Mouse (Mus musculus) heart, embryonic 13.5 days (tissue): ENCODE measurements around the gene Galnt12. TPM values are rescaled to one million over a fixed set of nuclear protein-coding genes. Genes with fewer than 3 reads are reported as not detected.

ENCODE experiments used
- ATAC-seq: fragments of 200-750 bp; cut with Nextera tagmentation; 2 replicates; pipeline ENCODE4 v1.8.0; 2017; ENCODE audit warnings: moderate TSS enrichment; ENCODE audit not compliant: insufficient number of reproducible peaks, low FRiP score, low TSS enrichment; ENCODE audit errors: extremely low read depth
- H3K27ac ChIP-seq: fragments of 300-500 bp; sonication (generic); replicated peaks from 2 replicates; pipeline ENCODE4 v1.5.1; 2015; ENCODE audit warnings: moderate library complexity, mild to moderate bottlenecking, inconsistent platforms
- H3K27me3 ChIP-seq: fragments of 300-500 bp; sonication (generic); replicated peaks from 2 replicates; pipeline ENCODE4 v1.6.1; 2015; ENCODE audit warnings: mild to moderate bottlenecking, inconsistent platforms
- H3K36me3 ChIP-seq: fragments of 300-500 bp; sonication (generic); 2 replicates; pipeline ENCODE4 v1.6.1; 2015; ENCODE audit warnings: mild to moderate bottlenecking, inconsistent platforms
- H3K4me1 ChIP-seq: fragments of 300-500 bp; sonication (generic); 2 replicates; pipeline ENCODE4 v1.6.1; 2015; ENCODE audit warnings: inconsistent platforms
- H3K4me2 ChIP-seq: fragments of 300-500 bp; sonication (generic); 2 replicates; pipeline ENCODE4 v1.6.1; 2015; ENCODE audit warnings: inconsistent platforms, mild to moderate bottlenecking, moderate library complexity
- H3K4me3 ChIP-seq: fragments of 300-500 bp; sonication (generic); 2 replicates; pipeline ENCODE4 v1.5.1; 2015; ENCODE audit warnings: moderate library complexity, mild to moderate bottlenecking, inconsistent platforms
- H3K9ac ChIP-seq: fragments of 300-500 bp; sonication (generic); 2 replicates; pipeline ENCODE4 v1.6.1; 2015; ENCODE audit warnings: inconsistent platforms, mild to moderate bottlenecking, moderate library complexity
- H3K9me3 ChIP-seq: fragments of 300-500 bp; sonication (generic); 2 replicates; pipeline ENCODE4 v1.6.1; 2016; ENCODE audit warnings: inconsistent platforms
- WGBS: fragments of 180-500 bp; shearing (Covaris S2); methylation state at CpG from one replicate; pipeline ENCODE4 v1.1.7; 2015; ENCODE audit warnings: mixed read lengths; 5-methylcytosine and 5-hydroxymethylcytosine counted together
- polyA plus RNA-seq: library from polyadenylated mRNA; unstranded; fragments of >200 nt; fragmentation: Nextera tagmentation; extraction: Ambion mirVana; gene quantifications from 2 replicates; pipeline ENCODE4 v1.2.1, GENCODE M21; 2015

The Galnt12 gene
- polyA plus RNA-seq, 1 experiment from 2014 or later: 1.4 TPM

DNA sequence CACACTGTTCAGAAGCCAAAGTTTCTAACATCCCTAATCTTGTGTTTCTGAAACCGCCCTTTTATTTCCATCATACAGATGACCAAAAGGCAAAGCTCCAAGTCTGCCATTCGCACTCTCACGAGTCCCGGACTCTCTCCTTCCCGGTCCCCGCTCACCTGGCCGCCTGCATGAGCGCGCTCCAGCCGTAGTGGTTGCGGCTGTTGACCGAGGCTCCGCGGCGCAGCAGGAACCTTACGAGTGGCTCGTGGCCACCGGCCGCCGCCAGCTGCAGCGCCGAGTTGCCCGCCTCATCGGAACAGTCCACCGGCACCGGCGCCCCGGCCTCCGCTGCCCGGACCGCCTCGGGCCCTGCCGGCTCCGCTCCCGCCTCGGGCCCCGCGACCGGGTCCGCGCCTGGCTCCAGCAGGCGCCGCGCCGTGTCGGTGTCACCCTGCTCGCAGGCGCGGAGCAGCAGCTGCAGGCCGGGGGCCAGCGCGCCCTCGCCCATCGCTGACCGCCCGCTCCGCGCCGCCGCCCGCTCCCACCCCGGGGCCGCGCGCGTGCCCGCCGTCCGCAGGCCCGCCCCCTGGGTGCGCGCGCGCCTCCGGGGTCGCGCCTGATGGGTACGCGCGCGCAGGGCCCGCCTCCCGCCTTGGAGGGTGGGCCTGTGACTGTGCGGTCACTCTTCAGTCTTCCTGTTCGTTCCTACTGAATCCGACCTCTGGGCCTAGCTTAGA, 34.8 kb upstream of the Galnt12 start, which contains the start of gene Anks6:
Gene Anks6 (minus strand): TSS at position 637 of the 719 bp plus-strand sequence.
- peak within 1 kb of the TSS; percentile 87 for H3K4me2 ChIP-seq
- H3K27me3 ChIP-seq: peaks cover 33% of the 10 kb centered on the region
- H3K9ac ChIP-seq: peak within 1 kb of the TSS; percentile 90
- no peaks in the 10 kb centered on the region for H3K36me3 ChIP-seq
- peak within 1 kb of the TSS; percentile 81 for H3K4me3 ChIP-seq
- H3K27ac ChIP-seq: peak within 1 kb of the TSS; percentile 61
- peaks cover 13% of the 10 kb centered on the region for H3K4me1 ChIP-seq
- 1% methylated on average over 71 of the region's 86 CpGs for WGBS
- peak; percentile 72 for ATAC-seq
- no peaks in the 10 kb centered on the region for H3K9me3 ChIP-seq

DNA sequence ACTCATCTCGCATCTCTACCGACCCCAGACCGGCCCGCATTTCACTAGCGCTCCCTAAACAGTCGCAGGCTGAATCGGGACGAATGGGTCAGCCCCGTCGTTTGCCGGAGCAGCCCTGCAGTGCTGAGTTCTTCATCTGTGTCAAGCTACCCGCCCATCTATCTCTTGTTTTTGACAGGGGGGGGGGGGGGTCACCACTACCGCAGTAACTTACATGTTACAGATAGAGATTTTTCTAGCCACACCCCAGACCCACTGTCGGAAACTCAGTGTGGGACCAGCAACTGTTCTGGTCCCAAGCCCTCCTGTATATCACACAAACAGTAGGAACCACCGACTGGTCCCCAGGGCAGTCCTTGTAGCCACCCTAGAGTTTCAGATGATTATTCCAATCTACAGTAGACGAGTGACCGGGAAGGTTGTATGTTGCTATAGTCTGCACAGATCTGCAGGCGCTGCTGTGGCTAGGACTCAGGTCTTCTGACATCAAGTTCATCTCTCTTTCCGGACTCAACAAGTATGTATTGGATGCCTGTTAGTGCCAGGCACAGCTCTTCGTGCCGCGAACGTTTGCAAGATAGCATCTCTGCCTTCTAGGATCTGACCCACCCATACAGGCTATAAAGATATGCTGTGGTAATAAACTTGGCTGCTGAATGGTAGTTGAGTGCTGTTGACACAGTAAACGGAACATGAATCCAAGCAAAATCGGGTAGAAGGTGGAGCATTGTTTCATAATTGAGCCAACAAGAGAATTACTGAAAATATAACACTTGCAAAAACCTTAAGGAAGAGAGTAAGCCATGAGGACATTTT, 34.0 kb upstream of the Galnt12 start:
- peak overlapping the region; percentile 90 for H3K9ac ChIP-seq
- peak overlapping the region; percentile 41; the same call in 1 of the 2 replicates for H3K27ac ChIP-seq
- ATAC-seq: no peak
- 29% methylated on average over 25 of the region's 25 CpGs for WGBS
- peaks cover 25% of the 10 kb centered on the region for H3K27me3 ChIP-seq
- H3K9me3 ChIP-seq: no peaks in the 10 kb centered on the region
- peak overlapping the region; percentile 81 for H3K4me3 ChIP-seq
- H3K4me1 ChIP-seq: peaks cover 12% of the 10 kb centered on the region
- H3K36me3 ChIP-seq: no peaks in the 10 kb centered on the region
- peak overlapping the region; percentile 87 for H3K4me2 ChIP-seq

DNA sequence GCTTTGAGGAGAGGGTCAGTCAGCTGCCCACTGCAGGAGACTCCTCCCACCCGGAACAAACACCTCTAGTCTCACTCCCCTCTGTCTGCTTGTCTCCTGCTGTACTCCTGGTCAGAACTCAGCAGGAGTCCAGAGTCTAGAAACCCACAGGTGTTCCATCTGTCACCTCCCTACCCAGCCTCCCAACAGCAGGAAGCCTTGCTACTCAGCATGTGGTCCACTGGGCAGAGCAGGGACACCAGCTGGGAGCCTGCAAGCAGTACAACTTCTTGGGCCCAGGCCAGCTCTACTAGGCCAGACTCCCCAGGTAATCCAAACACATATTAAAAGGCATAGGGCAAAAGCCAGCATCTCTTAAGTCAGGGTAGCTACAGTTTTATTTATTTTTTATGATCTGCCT, 30.8 kb upstream of the Galnt12 start:
- Histone ChIP-seq H3K9ac (no peak overlapping the region), H3K4me1 (peaks cover 12% of the 10 kb centered on the region), H3K4me3 (no peak overlapping the region), H3K27ac (no peak overlapping the region), H3K4me2 (no peak overlapping the region), H3K36me3 (no peaks in the 10 kb centered on the region), H3K9me3 (no peaks in the 10 kb centered on the region), H3K27me3 (peaks cover 14% of the 10 kb centered on the region; the same call in 1 of the 2 replicates)
- 12% methylated on average over 1 of the region's 1 CpGs for WGBS
- no peak for ATAC-seq

DNA sequence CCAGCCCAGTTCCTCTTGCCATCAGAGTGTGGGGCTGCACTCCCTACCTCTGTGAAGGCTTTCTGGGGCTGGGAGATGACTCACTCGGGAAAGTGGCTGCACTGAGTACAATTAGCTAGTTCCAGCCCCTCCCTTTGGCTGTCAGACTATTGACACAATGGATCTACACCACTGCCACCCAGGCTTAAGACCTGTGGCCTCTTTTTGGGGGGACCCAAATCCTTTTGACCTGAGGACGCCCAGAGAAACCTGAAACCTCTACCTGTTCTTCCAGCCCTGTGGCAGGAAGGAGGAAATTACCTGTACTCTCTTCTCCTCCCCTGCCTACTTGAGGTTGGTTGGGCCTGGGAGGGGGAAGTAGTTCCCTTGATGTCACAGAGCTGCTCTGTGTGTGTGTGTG, 16.7 kb upstream of the Galnt12 start:
- ATAC-seq: no peak

DNA sequence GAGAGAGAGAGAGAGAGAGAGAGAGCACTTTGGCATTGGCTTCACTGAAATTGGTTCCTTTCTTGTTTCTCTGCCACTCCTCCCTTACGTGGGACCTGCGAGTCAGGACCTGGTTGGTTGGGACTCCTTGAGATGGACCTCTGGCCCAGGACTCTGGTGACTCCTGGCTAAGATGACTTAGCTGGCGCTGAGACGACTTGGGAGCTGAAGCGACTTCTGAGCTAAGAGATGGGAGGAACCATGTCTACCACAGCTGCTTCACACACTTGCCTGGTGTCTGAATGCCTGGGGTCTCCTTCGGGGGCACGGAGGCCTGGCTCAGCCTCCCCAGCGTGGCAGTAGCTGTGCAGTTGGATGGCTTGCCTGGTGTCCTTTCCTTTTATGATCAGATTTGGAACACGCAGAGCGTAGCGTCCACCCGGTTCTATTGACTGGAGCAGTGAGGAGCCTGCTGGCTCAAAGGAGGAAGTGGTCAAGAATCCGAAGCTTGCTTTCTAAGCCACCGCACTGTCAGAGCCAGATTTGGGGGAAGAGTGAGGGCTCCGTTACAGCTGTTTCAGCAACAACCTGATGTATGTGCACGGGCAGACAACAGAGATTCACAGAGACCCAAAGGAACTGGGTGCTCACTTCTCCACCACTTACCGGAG, 11.6 kb upstream of the Galnt12 start:
- H3K9ac ChIP-seq: no peak overlapping the region
- H3K36me3 ChIP-seq: no peaks in the 10 kb centered on the region
- WGBS: 84% methylated on average over 17 of the region's 17 CpGs
- H3K4me3 ChIP-seq: no peak overlapping the region
- H3K27me3 ChIP-seq: no peaks in the 10 kb centered on the region
- no peak overlapping the region for H3K27ac ChIP-seq
- peaks cover 2% of the 10 kb centered on the region; the same call in 1 of the 2 replicates for H3K9me3 ChIP-seq
- no peaks in the 10 kb centered on the region for H3K4me1 ChIP-seq
- no peak overlapping the region for H3K4me2 ChIP-seq
- ATAC-seq: no peak

More for the DNA sequence above, 16.7 kb upstream of the Galnt12 start:
- Histone ChIP-seq H3K4me1 (no peaks in the 10 kb centered on the region), H3K4me3 (no peak overlapping the region), H3K9ac (no peak overlapping the region), H3K36me3 (no peaks in the 10 kb centered on the region), H3K9me3 (no peaks in the 10 kb centered on the region), H3K4me2 (no peak overlapping the region), H3K27me3 (no peaks in the 10 kb centered on the region), H3K27ac (no peak overlapping the region)
- WGBS: 29% methylated on average over 2 of the region's 2 CpGs

DNA sequence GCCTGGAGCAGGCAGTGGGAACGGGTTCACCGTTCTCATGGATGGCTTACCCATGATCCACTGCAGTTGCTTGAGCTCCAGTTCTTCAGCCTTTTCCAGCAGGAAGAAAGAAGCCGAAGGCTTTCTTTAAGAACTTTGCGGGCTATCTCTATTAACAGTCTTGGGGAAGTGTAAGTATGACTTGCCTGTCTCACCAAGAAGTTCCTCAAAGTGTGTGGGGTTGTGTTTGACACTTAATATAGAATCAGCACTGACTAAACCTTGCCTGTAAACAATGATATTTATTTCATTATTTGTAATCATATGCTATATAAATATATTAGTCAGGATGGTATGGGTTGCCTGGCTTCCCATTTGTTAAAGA, 11.1 kb upstream of the Galnt12 start:
- Histone ChIP-seq H3K27ac (no peak overlapping the region), H3K9ac (no peak overlapping the region), H3K4me3 (no peak overlapping the region), H3K9me3 (peaks cover 2% of the 10 kb centered on the region; the same call in 1 of the 2 replicates), H3K4me2 (no peak overlapping the region), H3K4me1 (no peaks in the 10 kb centered on the region), H3K36me3 (no peaks in the 10 kb centered on the region), H3K27me3 (no peaks in the 10 kb centered on the region)
- ATAC-seq: no peak
- WGBS: 88% methylated on average over 4 of the region's 4 CpGs

DNA sequence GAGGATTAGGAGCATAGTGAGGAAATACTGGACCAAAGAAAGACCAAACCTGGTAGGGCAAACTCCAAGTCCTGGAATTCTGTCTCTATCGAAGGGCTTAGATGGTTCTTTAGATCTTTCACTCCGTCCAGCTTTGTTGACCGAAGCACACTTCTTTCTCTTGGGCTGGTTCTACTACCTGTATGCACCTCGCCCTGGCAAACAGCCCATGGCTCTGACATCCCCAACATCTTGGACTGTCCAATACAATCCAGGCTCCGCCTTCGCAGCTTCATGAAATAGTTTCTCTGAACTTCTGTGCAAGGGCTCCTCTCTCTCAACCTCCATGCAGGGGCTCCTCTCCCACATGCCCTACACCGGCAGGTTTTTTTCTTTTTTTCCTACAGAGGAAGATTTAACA, 7.9 kb upstream of the Galnt12 start:
- no peak overlapping the region for H3K27ac ChIP-seq
- H3K9ac ChIP-seq: no peak overlapping the region
- 83% methylated on average over 7 of the region's 7 CpGs for WGBS
- ATAC-seq: no peak
- H3K4me2 ChIP-seq: no peak overlapping the region
- H3K4me3 ChIP-seq: no peak overlapping the region
- no peaks in the 10 kb centered on the region for H3K36me3 ChIP-seq
- H3K27me3 ChIP-seq: peaks cover 3% of the 10 kb centered on the region; the same call in 1 of the 2 replicates
- no peaks in the 10 kb centered on the region for H3K4me1 ChIP-seq
- peaks cover 2% of the 10 kb centered on the region; the same call in 1 of the 2 replicates for H3K9me3 ChIP-seq

DNA sequence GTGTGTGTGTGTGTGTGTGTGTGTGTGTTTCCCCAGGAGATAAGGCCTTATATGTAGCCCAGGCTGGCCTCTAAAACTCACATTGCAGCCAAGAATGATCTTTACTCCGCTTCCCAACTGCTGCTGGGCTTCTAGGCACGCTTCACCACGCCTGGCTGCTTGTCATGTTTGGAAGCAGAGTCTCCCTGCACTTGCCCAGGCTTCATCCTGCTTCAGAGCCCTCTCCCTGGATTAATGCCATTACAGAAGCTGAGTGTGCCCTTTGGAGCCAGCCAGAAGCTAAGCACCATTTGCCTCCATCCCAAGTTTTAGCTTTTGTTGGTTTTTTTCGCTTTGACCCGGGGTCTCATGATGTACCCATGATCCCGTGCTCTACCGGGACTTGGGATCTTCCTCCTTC, 3.0 kb upstream of the Galnt12 start:
- no peaks in the 10 kb centered on the region for H3K9me3 ChIP-seq
- WGBS: 79% methylated on average over 7 of the region's 7 CpGs
- no peak for ATAC-seq

DNA sequence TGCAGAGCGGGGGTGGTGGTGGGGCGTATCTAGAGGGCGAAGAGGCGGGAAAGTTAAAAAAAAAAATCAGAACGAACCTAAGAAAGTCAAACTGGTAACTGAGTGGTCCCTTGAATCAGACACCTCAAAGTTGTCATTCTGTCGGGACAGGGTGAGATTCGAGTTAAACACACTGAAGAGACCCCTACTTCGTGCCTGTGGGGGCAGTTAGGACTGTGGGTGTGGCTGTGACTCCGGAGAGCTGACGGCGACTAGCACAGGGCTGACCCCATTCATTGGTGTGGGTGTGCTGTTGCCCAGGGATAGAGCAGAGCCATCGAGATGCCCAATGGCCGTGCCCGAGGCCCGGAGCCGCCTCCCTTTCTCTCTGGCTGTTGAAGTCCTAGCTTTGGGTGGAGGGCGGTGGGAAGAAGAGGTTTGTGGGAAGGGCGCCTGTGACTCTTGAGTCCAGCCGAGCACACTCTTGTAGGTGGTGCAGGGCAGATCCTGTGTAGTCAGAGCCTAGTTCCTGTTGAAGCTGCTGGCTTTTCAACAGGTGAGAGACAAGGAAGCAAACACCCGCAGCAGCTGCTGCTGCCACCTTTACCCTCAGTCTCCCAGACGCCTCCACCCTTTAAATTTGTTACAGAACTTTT, 795 bp downstream of the Galnt12 start:
- peaks cover 17% of the 10 kb centered on the region for H3K4me1 ChIP-seq
- H3K9me3 ChIP-seq: no peaks in the 10 kb centered on the region
- H3K27me3 ChIP-seq: peaks cover 62% of the 10 kb centered on the region
- no peak overlapping the region for H3K27ac ChIP-seq
- H3K9ac ChIP-seq: peak overlapping the region; percentile 80
- no peak for ATAC-seq
- no peaks in the 10 kb centered on the region for H3K36me3 ChIP-seq
- peak overlapping the region; percentile 100 for H3K4me2 ChIP-seq
- peak overlapping the region; percentile 73 for H3K4me3 ChIP-seq
- WGBS: 2% methylated on average over 21 of the region's 21 CpGs

More for the DNA sequence above, 3.0 kb upstream of the Galnt12 start:
- H3K4me1 ChIP-seq: peaks cover 17% of the 10 kb centered on the region
- H3K4me2 ChIP-seq: no peak overlapping the region
- H3K36me3 ChIP-seq: no peaks in the 10 kb centered on the region
- peaks cover 46% of the 10 kb centered on the region for H3K27me3 ChIP-seq
- no peak overlapping the region for H3K4me3 ChIP-seq
- H3K27ac ChIP-seq: no peak overlapping the region
- no peak overlapping the region for H3K9ac ChIP-seq

DNA sequence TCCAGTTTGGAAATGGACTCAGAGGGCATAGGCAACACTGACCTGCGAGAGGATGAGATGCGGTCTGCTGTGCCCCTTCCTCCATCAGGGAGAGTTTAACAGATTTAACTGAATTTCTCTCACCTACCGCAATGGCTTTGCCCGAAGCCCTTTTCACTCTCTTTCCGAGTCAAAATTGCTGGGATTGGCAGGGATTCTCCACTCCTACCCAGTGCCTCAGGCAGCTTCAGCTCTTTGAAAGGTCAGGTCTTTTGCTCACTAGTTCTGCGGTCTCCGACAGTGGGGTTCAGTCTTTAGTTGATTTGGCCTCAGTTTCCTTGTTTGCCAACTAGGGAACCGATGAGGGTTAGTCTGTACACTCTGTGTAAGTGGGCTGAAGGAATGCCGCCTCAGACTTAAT, 1.5 kb downstream of the Galnt12 start:
- 51% methylated on average over 9 of the region's 9 CpGs for WGBS
- H3K4me3 ChIP-seq: peak overlapping the region; percentile 73; the same call in 1 of the 2 replicates

DNA sequence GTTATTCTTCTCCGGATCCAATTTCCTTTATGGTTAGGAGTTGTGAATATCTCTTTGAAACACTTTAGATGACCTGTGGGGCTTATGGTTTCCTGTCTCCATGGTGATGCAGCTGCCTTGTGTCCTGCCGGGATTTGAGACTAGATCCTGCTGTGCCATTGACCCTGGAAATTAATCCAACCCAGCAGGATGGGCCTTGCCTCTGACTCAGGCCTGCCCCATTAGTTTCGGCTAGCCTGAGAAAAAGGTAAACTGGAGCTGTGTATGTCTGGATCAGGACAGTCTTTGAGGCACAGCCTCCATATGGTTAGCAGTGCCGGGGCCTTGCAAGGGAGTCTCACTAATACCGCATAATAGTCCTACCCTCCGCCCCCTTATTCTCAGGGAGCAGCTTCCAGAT, 1.9 kb downstream of the Galnt12 start:
- ATAC-seq: no peak
- H3K9ac ChIP-seq: no peak overlapping the region
- H3K4me3 ChIP-seq: no peak overlapping the region
- peaks cover 17% of the 10 kb centered on the region for H3K4me1 ChIP-seq
- H3K36me3 ChIP-seq: no peaks in the 10 kb centered on the region
- H3K27me3 ChIP-seq: peaks cover 61% of the 10 kb centered on the region
- no peak overlapping the region for H3K27ac ChIP-seq
- H3K4me2 ChIP-seq: no peak overlapping the region
- 60% methylated on average over 6 of the region's 6 CpGs for WGBS
- no peaks in the 10 kb centered on the region for H3K9me3 ChIP-seq

More for the DNA sequence above, 1.5 kb downstream of the Galnt12 start:
- H3K4me2 ChIP-seq: peak overlapping the region; percentile 100; the same call in 1 of the 2 replicates
- H3K9me3 ChIP-seq: no peaks in the 10 kb centered on the region
- no peak for ATAC-seq
- H3K27me3 ChIP-seq: peaks cover 62% of the 10 kb centered on the region
- H3K36me3 ChIP-seq: no peaks in the 10 kb centered on the region
- peaks cover 17% of the 10 kb centered on the region for H3K4me1 ChIP-seq
- H3K9ac ChIP-seq: no peak overlapping the region
- no peak overlapping the region for H3K27ac ChIP-seq
